Mouse (Mus musculus) bone marrow, adult 2 months (tissue): ENCODE measurements around the gene Kctd15.

ENCODE experiments used
- CTCF ChIP-seq: fragments of 200-500 bp; IDR thresholded peaks from 2 replicates; pipeline ENCODE4 v1.5.1; 2011; ENCODE audit warnings: low read length, control low read depth; ENCODE audit not compliant: control insufficient read depth, insufficient read depth
- POLR2A ChIP-seq: fragments of 200-500 bp; IDR thresholded peaks from 2 replicates; pipeline ENCODE4 v1.6.1; 2011; ENCODE audit warnings: low read depth, mild to moderate bottlenecking, control low read depth, low read length, borderline replicate concordance; ENCODE audit not compliant: control insufficient read depth

GRCm38 (mm10) chr7:34641968-34642367 lies 14.6 kb downstream of the Kctd15 start:
- TF ChIP-seq CTCF (no peak), POLR2A (no peak)
